Mouse (Mus musculus) lung, postnatal 25 days (tissue): ENCODE results near the gene Dok1.

ENCODE experiments used
- DNase-seq: peaks from one replicate; pipeline ENCODE4 v3.0.0; 2022; ENCODE audit warnings: low spot score

Dok1 gene

DNA sequence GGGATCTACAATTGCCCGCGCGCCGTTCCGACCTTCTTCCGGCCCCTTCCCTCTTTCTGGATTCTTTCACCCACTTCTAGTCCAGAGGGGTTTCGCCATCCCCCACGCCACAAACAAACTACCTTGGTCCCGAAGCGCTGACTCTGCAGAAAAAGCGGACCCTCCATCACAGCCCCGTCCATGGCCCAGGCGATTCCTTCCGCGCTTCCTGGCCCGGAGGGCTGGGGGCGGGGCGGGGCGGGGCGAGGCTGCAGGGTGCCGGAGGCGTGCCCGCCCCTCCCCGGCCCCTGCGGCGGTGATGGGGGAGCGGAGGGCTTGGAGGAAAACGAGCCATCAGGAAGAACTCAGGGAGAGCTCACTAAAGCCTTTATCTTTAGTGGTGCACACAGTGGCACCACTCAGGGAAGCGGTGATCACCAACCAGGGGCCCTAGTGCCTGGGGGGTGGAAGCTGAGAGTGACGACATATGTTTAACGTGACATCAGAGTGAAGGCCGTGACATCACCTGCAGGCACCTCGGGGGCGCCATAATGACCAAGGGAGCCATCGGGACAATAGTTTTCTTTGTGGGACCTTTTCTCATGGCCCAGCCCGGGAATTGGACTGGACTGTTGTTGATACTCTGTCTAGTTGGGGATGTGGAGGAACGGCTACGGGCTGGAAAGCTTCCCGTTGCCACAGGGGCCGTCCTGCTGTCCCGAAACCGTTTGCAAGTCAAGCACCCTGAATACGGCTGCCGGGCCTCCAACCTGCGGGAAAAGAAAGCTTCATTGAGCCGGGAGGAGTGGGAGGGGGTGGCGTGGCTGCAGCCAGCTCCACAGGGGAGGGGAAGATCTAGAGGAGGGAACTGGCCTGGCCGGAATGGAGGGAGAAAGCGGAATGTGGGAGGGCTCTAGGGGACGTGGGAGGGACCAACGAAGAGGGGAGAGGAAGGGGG lies at the start of gene Dok1, which contains the start of gene Loxl3:
Dok1 (minus strand) TSS at position 223 of the 937 bp plus-strand sequence.
Loxl3 (plus strand) TSS at position 925 of the 937 bp plus-strand sequence.
- DNase-seq = peak; percentile 66

GRCm38 (mm10) chr6:83080210-83080609 lies 46.9 kb upstream of the Dok1 start:
- no peak for DNase-seq

- DNase-seq = peak; percentile 99
Measured at GRCm38 (mm10) chr6:83078324-83078858, 45.1 kb upstream of the Dok1 start.

DNA sequence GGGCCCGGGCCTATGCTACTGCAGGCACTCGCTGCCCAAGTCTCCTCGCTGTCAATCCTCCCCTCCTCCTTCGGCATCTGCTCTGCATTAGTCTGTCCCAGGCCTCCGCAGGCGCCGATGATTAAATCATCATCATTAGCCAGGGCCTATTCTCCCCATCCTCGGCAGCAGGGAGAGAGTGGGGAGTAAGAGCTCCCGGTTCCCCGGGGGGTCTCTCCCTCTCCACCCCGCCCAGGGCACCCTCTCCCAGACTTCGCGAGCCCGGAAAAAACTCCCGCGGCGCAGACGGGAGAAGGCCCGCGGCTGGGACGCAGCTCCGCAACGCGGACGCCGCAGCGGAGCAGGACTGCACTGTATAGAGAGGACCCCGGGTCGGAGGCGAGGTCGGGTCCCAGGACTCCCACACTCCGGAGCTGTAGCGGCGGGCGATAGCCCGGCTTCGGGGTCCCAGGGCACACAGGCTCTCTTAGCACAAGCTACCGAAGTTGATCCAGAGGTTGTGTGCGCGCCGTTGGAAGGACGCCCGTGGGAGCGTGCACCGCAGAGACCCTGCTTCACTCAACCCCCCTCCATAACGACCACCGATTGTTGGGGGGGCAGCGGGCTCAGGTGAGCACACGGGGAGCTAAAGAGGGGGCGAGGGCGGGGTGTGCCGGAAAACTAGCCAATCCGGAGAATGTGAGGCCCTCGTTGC lies 44.5 kb upstream of the Dok1 start, which contains the start of gene Pcgf1:
Pcgf1 (plus strand) TSS at position 240 of the 694 bp plus-strand sequence.
- peak; percentile 18 for DNase-seq

DNA sequence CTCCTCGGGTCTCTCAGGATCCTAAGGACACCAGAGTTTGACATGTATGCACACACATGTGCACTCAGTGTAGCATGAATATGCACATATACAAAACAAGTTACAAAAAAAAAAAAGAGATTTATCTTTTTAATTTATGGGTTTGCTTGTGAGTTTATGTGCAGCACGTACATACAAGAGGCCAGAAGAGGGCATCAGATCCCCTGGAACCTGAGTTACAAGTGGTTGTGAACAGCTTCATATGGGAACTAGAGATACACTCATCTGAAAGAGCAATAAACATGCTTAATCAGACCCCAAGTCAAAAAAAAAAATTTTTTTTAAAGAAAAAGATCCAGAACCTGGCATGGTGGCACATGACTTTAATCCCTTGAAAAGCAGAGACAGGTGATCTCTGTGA lies 41.7 kb upstream of the Dok1 start:
- no peak for DNase-seq

DNA sequence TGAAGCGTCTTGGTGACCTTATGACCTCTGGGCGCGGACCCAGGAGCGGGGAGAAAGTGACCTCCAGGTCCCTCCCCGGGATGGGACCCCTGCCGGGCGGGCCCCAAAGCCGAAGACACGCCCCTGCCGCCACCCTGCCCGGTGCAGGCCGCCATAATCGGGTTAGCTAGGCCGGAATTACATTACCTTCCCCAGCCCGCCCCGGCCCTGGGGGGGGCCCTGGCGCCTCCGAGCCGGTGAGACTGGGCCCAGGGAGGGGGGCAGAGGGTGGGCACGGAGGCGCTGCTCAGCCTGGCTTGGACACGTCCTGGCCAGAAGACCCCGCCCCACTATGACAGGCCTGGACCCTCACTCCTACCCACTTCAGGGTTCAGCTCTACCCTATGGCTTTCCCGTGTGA lies 37.9 kb upstream of the Dok1 start:
- DNase-seq = no peak

DNA sequence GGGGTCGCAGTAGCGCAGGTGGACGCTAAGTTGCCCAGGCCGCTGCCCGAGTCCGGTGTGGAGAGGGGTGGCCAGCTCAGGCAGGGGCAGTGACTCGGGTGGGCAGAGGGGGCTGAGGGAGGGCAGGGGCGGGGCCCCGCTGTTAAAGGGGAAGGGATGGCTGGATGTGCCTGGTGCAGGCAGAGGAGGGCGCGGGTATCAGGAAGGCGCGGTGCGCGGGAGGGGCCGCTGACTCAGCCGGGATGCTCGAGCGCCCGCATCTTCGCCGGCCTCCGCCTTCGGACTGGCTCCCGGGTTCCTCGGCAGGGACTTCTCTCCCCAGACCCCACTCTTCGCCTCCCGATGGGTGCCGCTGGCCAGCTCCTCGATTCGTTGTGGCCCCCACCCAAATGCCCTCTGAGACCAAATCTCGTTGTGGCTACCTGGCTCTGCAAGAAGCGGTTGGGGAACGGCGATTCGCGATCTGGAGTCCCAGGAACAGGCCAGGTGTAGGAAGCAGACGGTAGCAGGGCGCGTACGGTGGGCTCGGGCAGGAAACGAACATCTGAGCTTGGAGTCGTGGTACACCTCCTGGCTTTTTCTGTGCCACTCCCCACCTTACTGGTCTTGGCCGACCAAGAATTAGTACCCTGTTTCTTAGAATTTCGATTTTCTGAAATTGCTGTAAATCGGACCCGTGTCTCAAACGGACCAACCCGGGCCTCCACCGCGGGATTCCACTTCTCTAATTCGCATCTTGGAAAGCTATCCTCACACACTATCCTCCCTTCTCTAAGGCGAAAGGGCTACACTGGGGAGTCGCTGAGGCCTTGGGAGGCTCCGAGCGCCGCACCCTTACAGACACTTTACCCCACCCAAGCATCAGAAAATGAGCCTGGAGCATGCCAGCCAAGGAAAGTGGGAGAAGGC lies 37.3 kb upstream of the Dok1 start:
- no peak for DNase-seq

GRCm38 (mm10) chr6:83070247-83070310 lies 36.8 kb upstream of the Dok1 start, which contains the start of gene Tlx2:
Gene Tlx2, minus strand, starts transcription at chr6:83070293.
- DNase-seq = no peak

DNA sequence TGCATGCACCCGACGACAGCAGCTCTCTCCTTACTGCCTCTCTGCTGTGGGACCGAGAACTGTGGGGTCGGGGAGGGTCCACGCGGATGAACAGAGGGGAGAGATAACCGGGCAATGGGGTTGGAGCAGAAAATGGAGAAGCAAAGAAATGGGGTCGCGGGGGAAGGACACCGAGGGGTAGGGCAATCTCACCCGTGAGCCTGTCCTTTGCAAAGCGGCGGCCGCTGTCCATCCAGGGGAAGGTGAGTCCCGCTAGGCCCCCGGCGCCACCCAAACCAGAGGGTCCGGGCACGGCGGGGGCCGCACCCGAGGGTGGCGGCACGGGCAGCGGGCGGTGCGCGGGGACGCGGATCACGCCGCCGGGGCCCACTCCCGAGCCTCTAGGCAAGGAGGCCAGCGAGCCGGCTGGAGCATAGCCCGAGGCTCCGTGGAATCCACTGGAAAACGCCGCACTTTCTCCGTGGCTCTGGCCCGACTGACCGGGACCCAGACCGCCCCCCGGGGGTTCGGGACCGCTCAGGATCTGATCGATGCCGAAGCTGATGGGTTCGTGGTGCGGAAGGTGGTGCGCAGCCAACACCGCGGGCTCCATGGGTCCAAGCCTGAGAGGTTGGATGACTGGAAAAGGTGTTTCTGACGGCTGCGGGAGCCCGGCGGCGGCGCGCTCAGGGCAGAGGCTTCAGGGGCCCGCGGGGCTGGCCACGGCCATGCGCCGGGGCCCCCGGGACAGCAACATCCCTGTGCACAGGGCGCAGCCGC lies 36.4 kb upstream of the Dok1 start:
- DNase-seq = no peak

DNA sequence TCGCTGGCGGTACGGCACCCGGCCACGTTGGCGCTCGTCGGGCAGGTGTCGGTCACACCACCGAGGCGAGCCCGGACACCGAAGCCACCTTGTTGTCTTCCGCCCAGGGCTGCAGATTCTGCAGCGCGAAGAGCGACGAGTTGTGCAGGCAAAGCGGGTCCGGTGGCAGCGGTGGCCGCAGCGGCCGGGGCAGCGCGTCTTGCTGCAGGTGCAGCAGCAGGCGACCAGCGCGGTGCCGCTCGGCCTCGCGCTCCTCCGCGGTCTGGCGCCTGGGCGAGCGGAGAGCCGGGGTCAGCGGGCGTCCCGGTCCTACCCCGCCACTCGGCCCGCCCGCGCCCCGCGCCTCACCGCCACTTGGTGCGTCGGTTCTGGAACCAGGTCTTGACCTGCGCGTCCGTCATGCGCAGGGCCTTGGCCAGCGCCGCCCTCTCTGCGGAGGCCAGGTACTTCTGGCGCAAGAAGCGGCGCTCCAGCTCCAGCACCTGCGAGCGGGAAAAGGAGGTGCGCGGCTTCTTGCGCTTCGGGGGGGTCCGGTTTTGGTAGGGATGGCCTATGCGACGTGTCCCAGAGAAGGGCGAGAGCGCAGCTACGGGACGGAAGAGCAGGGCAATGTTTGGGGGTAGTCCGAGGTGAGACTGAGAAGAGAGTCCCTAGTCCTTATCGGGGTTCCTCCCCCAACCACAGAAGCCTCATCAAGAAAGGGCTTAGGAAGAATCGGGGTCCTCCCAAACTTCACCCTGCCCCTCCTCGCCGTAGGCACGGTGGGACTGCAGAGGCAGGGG lies 35.6 kb upstream of the Dok1 start:
- no peak for DNase-seq

GRCm38 (mm10) chr6:83068221-83068620 lies 35.0 kb upstream of the Dok1 start:
- no peak for DNase-seq

DNA sequence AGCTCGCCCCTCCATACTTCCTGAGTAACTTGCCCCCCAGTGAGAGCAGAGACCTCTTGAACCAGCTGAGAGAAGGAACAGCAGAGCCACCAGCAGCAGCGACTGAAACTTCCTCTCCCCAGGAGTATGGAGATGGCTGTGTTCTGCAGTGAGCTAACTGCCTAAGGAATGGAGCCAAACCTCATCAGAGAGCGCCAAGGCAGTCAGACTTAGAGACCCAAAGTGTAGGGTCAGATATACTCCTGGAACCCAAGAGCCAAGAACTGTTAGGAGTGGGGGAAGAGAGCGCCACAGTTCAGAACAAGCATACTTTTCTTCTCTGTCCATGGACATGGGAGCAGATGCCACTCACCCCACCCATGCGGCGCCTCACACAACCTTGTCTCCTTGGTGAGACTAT lies 33.2 kb upstream of the Dok1 start:
- no peak for DNase-seq

GRCm38 (mm10) chr6:83065995-83066394 lies 32.7 kb upstream of the Dok1 start:
- no peak for DNase-seq

GRCm38 (mm10) chr6:83058725-83059124 lies 25.5 kb upstream of the Dok1 start:
- no peak for DNase-seq

DNA sequence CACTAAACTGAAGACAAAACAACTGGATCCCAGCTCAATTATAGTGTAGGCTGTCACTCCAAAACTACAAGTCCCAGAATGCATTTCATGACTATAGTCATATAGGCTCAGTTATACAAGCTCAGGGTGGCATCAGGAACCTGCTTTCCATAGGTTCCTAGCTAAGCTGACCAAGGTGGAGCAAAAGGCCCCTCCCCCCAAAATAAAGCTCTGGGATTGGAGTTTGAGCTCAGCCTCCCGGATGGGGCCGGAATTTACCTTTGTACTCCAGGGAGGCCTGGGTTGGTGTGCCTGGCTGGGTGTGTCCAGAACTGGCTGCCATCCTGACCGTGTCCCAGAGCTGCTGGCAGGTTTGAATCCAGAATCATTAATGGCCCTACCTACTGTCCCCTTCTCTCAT lies 24.5 kb upstream of the Dok1 start, which contains the start of gene Dqx1:
Dqx1 (plus strand) TSS at position 55 of the 400 bp plus-strand sequence.
- DNase-seq = peak; percentile 46

GRCm38 (mm10) chr6:83054871-83055431 lies 21.7 kb upstream of the Dok1 start, which contains the start of gene Htra2:
Gene Htra2, minus strand, starts transcription at chr6:83055273.
- DNase-seq = peak; percentile 29

DNA sequence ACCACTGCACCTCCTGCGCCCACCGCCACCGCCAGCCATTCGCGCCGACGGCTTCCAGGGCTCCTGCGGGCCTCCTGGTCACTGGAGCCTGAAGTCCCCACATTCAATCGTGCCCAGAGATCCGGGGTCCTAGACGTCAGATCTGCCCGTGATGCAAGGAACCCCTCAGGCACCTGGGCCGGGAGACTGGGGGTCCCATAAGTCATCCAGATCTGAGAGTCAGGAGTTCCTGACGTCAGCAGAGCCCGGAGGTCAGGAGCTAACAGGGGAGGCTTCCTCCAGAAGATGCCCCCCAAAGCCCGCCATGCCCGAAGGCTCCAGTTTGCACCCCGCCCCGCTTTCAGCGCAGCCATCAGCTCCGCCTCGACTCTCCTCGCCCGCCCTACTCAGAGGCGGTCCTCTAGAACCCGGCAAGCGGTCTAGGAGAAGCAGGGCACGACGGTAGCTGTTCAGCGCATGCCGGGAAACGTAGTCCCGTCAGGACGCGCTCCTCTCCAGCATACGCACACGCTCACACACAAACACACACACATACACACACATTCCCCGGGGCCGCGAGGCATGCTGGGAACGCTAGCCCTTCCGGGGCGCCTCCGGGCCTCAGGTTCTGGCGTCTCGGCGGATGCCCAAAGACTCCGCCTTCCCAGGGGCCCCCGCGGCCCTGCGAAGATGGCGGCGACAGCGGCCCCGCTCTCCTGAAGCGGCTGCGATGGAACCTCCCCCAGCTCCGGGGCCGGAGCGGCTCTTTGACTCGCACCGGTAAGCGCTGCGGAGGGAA lies 21.0 kb upstream of the Dok1 start, which contains the start of gene Aup1:
Aup1 (plus strand) TSS at position 448 of the 778 bp plus-strand sequence.
- DNase-seq = peak; percentile 98

DNA sequence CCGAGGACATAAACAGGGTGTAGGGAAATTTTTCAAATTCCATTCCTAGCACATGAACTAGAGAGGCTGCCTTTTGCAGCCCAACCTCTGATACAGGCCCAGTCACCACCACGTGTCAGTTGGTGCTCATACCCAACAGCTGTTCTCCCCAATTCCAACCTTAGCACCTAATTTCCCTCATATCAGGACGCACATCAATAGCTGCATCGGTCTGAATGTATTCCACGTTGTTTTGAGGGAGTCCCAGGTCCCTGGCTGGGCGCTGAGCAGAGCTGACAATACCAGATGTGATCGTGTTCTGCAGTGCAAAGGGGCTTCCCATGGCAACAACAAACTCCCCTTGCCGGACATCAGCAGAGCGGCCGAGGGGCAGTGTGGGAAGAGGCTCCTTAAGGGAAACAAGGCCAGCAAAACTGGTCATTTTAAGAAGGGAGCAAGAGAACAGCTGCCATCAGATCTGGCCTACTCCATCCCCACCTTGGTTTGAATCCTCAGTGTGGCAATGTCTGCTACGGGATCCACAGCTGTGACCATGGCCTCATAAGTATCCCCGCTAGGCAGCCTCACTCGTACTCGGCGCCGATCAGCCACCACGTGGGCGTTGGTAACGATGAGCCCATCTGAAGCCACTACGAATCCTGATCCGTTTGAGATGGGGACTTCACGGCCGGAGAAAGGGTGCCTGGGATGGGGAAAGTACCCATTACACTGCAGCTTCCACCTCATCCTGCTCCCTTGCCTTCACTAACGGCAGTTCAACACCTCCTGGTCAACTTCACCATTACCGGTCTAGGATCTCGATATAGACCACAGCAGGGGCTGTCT lies 20.1 kb upstream of the Dok1 start:
- no peak for DNase-seq
